Mouse (Mus musculus) right cerebral cortex, postnatal 10 days (tissue): ENCODE measurements at regions not wholly inside any gene's neighbourhood (a gene's known extent, or its start where the extent isn't known, plus 50 kb on each side); places are given as distances from the start of the nearest gene placed in this dataset.
A peak's percentile ranks its signal among the peaks of the same experiment; 100 is the strongest.

ENCODE experiments used
- DNase-seq, 2 experiments: peaks; one replicate each; pipeline ENCODE4 v3.0.0; 2021; ENCODE audit warnings: low spot score in 2 of 2

DNA sequence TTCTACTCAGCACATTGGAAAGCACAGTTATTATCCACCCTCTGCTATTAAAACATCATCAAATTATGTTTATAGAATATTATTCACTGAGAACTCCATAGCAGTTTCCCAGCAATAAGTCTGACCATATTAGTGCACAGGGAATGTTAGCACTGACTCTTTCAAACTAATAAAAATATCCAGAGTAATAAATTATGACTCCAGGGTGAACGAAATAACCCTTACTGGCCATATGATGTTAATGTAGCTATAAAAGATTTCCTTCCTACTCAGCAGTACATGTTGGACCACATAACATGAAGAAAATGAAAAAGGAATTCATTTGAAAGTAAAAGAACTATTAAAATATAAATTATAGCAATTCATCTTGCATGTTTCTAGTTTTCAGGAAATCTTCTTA is 693.0 kb upstream of the Adgrl3 start:
- DNase-seq, result no peak

DNA sequence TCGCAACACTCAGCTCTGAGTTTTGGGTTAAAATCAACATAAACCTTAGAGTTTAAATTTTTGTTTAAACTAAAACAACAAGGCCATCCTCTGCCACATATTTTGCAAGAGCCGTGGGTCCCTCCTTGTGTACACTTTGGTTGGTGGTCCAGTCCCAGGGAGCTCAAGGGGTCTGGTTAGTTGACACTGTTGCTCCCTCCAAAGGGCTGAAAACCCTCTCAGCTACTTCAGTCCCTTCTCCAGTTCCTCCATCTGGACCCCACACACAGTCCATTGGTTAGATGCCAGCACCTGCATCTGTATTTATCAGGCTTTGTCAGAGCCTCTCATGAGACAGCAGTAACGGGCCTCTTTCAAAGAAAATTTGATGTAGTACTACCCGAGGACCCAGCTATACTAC is 674.8 kb upstream of the Adgrl3 start:
- no peak for DNase-seq

DNA sequence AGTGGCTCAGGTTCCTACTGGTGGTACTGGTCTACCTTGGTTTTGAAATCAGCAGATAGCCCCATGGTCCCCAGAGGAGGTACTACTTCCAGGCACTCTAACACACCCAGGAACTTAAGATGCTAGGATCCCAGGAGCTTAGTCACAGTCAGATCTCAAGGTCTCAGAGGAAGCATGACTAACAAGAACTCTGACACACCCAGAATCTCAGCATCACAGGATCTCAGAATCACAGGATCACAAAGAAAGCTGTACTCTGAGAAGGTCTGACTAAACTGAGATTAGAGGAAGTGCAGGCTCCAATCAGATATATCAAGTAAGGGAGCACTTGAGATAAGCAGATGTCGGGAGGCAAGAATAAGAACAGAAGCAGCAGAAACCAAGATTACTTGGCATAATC is 661.7 kb upstream of the Adgrl3 start:
- no peak for DNase-seq

DNA sequence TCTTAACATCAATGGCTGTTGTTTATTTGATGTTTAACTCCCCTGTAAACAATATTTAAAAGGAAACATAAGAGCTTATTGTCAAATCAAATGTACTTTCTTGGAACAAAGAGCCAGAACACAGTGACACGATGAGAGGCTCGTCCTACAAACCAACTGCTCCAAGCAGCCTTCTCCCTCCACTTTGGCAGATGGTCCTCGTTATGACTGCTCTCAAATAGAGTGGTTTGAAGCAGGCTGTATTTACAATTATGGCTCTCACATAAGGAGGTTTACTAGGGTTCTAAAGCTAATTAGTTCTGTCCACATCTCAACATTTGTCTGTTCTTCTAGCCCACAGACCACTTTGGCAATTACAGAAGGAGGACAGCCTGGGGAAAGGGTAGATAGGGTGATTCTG is 626.3 kb upstream of the Adgrl3 start:
- DNase-seq, result peak; percentile 26 to 41

DNA sequence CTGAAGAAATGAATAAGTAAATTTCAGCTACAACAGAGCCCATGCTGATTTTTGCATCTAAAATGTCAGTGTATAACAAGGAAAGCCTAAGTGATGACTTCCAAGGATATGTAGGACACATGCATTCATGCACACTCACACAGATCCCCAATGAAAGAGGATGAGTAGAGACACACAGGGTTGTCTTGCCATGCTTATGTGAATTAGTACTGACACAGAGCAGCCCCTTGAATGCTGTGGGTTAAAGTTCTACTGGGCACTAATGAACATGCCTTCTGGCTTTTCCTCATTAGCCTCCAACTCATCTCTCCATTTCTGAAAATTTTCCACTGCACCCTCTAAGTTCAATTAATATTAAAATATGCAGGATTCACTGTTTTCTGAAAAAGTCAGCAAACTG is 617.3 kb upstream of the Adgrl3 start:
- no peak for DNase-seq

DNA sequence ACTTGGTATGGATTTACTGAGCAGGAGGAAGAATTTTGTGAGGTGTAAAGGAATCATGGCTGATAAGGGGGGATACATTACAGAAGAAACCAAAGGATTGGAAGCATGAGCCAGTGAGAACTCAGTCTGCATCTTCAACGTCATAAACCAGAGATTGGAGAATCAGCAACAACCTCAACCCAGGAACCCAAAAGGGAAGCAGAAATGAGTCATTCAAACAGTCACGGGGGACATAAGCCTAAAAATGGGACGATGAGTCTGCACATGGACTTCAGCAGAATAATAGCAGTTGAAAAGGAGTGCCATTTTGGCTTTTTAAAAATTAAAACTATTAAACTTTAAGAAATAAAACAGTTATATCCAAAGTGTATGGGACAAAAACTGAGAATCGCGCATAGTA is 603.8 kb upstream of the Adgrl3 start:
- no peak for DNase-seq
